Mouse (Mus musculus): ENCODE data around the gene Snx33. TPM values are rescaled to one million over a fixed set of nuclear protein-coding genes. Genes with fewer than 3 reads are reported as not detected.

The Snx33 gene
- polyA plus RNA-seq, 1 experiment from 2014 or later = 1.8 TPM

DNA sequence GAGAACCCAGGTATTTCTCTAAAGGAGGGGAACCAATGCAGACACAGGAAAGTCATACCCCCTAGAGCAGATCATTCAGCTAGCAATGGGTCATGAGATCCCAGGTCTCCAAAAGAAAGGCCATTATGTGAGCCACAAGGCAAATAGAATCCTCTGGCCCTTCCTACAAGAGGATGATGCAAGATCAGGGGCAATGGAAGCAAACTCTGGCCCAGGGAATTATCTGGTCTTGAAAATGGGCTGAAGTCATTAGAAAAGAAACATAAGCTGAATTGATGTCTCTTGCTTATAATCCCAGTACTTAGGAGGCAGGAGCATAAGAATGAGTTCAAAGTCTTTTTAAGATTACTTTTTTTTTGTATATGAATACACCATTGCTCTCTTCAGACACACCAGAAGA lies 28.1 kb downstream of the Snx33 start:
- H3K27me3 ChIP-seq (ENCODE audit: insufficient read depth, low read length) = no peaks in the 10 kb centered on the region
- no peak for DNase-seq
- no peak for TF ChIP-seq CTCF (IDR thresholded peaks at IDR 0.05; ENCODE audit: low read depth)
- no peak for TF ChIP-seq EP300 (IDR thresholded peaks at IDR 0.05; ENCODE audit: low read depth)
- no peak for ATAC-seq
- no peaks in the 10 kb centered on the region for H3K36me3 ChIP-seq (replicated peaks; ENCODE audit: insufficient read depth, low read length)
- no peak overlapping the region for H3K4me3 ChIP-seq (ENCODE audit: low read depth, low read length)
- H3K27ac ChIP-seq (ENCODE audit: low read depth) = no peak overlapping the region
- no peak overlapping the region for H3K4me2 ChIP-seq (ENCODE audit: low read depth, low read length)
- peaks cover 9% of the 10 kb centered on the region for H3K4me1 ChIP-seq (ENCODE audit: insufficient read depth)
- no peak overlapping the region for H3K9ac ChIP-seq (replicated peaks)
- no peaks in the 10 kb centered on the region for H3K9me3 ChIP-seq (ENCODE audit: low read length)

DNA sequence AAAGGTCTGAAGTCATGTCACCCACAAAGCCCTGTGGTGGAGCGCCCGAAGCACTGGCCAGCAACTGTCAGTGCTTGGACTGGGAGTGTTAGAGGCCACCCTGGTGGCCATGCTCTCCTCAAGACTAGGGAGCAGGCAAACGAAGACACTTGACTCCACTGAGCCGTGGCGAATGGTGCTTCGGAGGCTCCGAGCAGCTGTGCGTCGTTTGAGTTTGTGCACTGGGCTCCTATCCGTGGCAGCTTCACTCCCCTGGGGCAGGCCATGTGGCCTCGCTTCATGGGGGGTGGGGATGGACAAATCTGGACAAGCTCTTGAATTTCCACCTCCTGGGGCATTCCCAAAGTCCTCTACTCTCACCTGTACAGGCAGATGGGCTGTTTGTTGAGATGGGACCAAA lies 28.8 kb downstream of the Snx33 start:
- no peak overlapping the region for H3K4me2 ChIP-seq (ENCODE audit: low read depth, low read length)
- 78% methylated on average over 11 of the region's 11 CpGs for WGBS (ENCODE audit: insufficient replicate concordance)
- ATAC-seq = 0 out of 2 replicates have a peak, but pooled peaks have one; percentile 17
- H3K27ac ChIP-seq (ENCODE audit: low read depth) = no peak overlapping the region
- H3K36me3 ChIP-seq (replicated peaks; ENCODE audit: insufficient read depth, low read length) = no peaks in the 10 kb centered on the region
- H3K9ac ChIP-seq (replicated peaks) = no peak overlapping the region
- TF ChIP-seq EP300 (IDR thresholded peaks at IDR 0.05; ENCODE audit: low read depth) (no peak), CTCF (IDR thresholded peaks at IDR 0.05; ENCODE audit: low read depth) (no peak)
- peaks cover 9% of the 10 kb centered on the region for H3K4me1 ChIP-seq (ENCODE audit: insufficient read depth)
- DNase-seq = no peak
- H3K27me3 ChIP-seq (ENCODE audit: insufficient read depth, low read length) = no peaks in the 10 kb centered on the region
- no peak overlapping the region for H3K4me3 ChIP-seq (ENCODE audit: low read depth, low read length)
- no peaks in the 10 kb centered on the region for H3K9me3 ChIP-seq (ENCODE audit: low read length)

GRCm38 (mm10) chr9:56896779-56897178 lies 31.4 kb downstream of the Snx33 start:
- H3K9ac ChIP-seq (replicated peaks) = no peak overlapping the region
- no peak overlapping the region for H3K4me3 ChIP-seq (ENCODE audit: low read depth, low read length)
- no peak overlapping the region for H3K4me2 ChIP-seq (ENCODE audit: low read depth, low read length)
- WGBS (ENCODE audit: insufficient replicate concordance) = 91% methylated on average over 12 of the region's 12 CpGs
- ATAC-seq (no peak), DNase-seq (no peak)
- no peak overlapping the region for H3K27ac ChIP-seq (ENCODE audit: low read depth)
- peaks cover 11% of the 10 kb centered on the region for H3K4me1 ChIP-seq (ENCODE audit: insufficient read depth)
- TF ChIP-seq EP300 (IDR thresholded peaks at IDR 0.05; ENCODE audit: low read depth) = no peak
- TF ChIP-seq CTCF (IDR thresholded peaks at IDR 0.05; ENCODE audit: low read depth) = no peak
- no peaks in the 10 kb centered on the region for H3K9me3 ChIP-seq (ENCODE audit: low read length)
- H3K36me3 ChIP-seq (replicated peaks; ENCODE audit: insufficient read depth, low read length) = no peaks in the 10 kb centered on the region
- no peaks in the 10 kb centered on the region for H3K27me3 ChIP-seq (ENCODE audit: insufficient read depth, low read length)

- Histone ChIP-seq H3K9ac (replicated peaks) (no peak overlapping the region), H3K4me3 (ENCODE audit: low read depth, low read length) (no peak overlapping the region), H3K27ac (ENCODE audit: low read depth) (no peak overlapping the region), H3K4me1 (ENCODE audit: insufficient read depth) (peaks cover 4% of the 10 kb centered on the region; the same call in 1 of the 2 replicates), H3K9me3 (ENCODE audit: low read length) (no peaks in the 10 kb centered on the region), H3K36me3 (replicated peaks; ENCODE audit: insufficient read depth, low read length) (no peaks in the 10 kb centered on the region), H3K4me2 (ENCODE audit: low read depth, low read length) (no peak overlapping the region), H3K27me3 (ENCODE audit: insufficient read depth, low read length) (no peaks in the 10 kb centered on the region)
- no peak for ATAC-seq
- DNase-seq = peak; percentile 54
- TF ChIP-seq CTCF (IDR thresholded peaks at IDR 0.05; ENCODE audit: low read depth) (peak; percentile 55), EP300 (IDR thresholded peaks at IDR 0.05; ENCODE audit: low read depth) (no peak)
- WGBS (ENCODE audit: insufficient replicate concordance) = 15% methylated on average over 3 of the region's 3 CpGs
Measured at GRCm38 (mm10) chr9:56894006-56894405, 34.2 kb downstream of the Snx33 start.

DNA sequence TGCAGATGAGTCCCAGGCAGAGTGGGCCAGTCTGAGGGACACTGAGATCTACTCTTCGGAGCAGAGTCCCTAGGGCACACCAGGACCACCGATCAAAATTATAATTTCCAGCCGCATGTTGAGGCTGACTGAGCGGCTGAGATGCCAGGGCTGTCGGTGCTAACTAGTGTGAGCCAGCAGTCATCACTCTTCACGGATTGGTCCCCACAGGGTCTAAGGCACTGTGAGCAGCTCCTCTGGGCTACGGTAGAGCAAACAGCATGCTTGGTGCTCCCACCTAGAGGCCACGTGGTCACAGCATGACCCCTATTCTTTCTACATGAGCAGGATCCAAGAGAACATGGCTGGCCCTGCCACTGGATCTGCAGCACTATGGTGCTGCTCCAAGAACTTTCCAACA lies 34.9 kb downstream of the Snx33 start:
- TF ChIP-seq CTCF (IDR thresholded peaks at IDR 0.05; ENCODE audit: low read depth) (no peak), EP300 (IDR thresholded peaks at IDR 0.05; ENCODE audit: low read depth) (no peak)
- no peak overlapping the region for H3K4me3 ChIP-seq (ENCODE audit: low read depth, low read length)
- no peak overlapping the region for H3K4me2 ChIP-seq (ENCODE audit: low read depth, low read length)
- H3K36me3 ChIP-seq (replicated peaks; ENCODE audit: insufficient read depth, low read length) = no peaks in the 10 kb centered on the region
- no peaks in the 10 kb centered on the region for H3K9me3 ChIP-seq (ENCODE audit: low read length)
- H3K27ac ChIP-seq (ENCODE audit: low read depth) = no peak overlapping the region
- H3K4me1 ChIP-seq (ENCODE audit: insufficient read depth) = peaks cover 4% of the 10 kb centered on the region; the same call in 1 of the 2 replicates
- no peak for ATAC-seq
- WGBS (ENCODE audit: insufficient replicate concordance) = 65% methylated on average over 8 of the region's 8 CpGs
- no peaks in the 10 kb centered on the region for H3K27me3 ChIP-seq (ENCODE audit: insufficient read depth, low read length)
- no peak for DNase-seq
- H3K9ac ChIP-seq (replicated peaks) = no peak overlapping the region

DNA sequence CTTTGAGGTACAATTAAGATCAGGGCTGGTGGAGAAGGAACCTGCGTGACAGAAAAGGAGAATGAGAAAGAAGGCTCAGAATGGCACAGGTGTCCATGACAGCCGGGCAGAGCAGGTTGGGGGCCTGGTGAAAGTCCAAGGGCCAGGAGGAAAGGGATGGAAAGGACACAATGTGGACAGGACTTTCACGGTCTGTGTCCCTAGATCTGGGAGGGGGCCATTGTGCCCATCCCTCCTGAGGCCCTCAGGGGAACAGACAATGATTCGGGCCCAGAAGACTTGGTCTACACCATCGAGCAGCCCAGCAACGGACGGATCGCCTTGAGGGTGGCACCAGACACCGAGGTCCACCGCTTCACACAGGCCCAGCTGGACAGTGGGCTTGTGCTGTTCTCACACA lies 36.1 kb downstream of the Snx33 start:
- TF ChIP-seq CTCF (IDR thresholded peaks at IDR 0.05; ENCODE audit: low read depth) (no peak), EP300 (IDR thresholded peaks at IDR 0.05; ENCODE audit: low read depth) (no peak)
- Histone ChIP-seq H3K4me3 (ENCODE audit: low read depth, low read length) (no peak overlapping the region), H3K27me3 (ENCODE audit: insufficient read depth, low read length) (no peaks in the 10 kb centered on the region), H3K4me2 (ENCODE audit: low read depth, low read length) (no peak overlapping the region), H3K27ac (ENCODE audit: low read depth) (no peak overlapping the region), H3K9ac (replicated peaks) (no peak overlapping the region), H3K36me3 (replicated peaks; ENCODE audit: insufficient read depth, low read length) (no peaks in the 10 kb centered on the region), H3K4me1 (ENCODE audit: insufficient read depth) (peaks cover 4% of the 10 kb centered on the region; the same call in 1 of the 2 replicates), H3K9me3 (ENCODE audit: low read length) (no peaks in the 10 kb centered on the region)
- WGBS (ENCODE audit: insufficient replicate concordance) = 74% methylated on average over 10 of the region's 10 CpGs
- no peak for DNase-seq
- no peak for ATAC-seq

GRCm38 (mm10) chr9:56891517-56892011 lies 36.6 kb downstream of the Snx33 start:
- DNase-seq = peak; percentile 66
- Histone ChIP-seq H3K9me3 (ENCODE audit: low read length) (no peaks in the 10 kb centered on the region), H3K9ac (replicated peaks) (no peak overlapping the region), H3K27me3 (ENCODE audit: insufficient read depth, low read length) (no peaks in the 10 kb centered on the region), H3K27ac (ENCODE audit: low read depth) (no peak overlapping the region), H3K36me3 (replicated peaks; ENCODE audit: insufficient read depth, low read length) (no peaks in the 10 kb centered on the region), H3K4me2 (ENCODE audit: low read depth, low read length) (peak overlapping the region; percentile 42), H3K4me1 (ENCODE audit: insufficient read depth) (peaks cover 4% of the 10 kb centered on the region; the same call in 1 of the 2 replicates), H3K4me3 (ENCODE audit: low read depth, low read length) (no peak overlapping the region)
- WGBS (ENCODE audit: insufficient replicate concordance) = 33% methylated on average over 12 of the region's 12 CpGs
- ATAC-seq = peak; percentile 66
- TF ChIP-seq CTCF (IDR thresholded peaks at IDR 0.05; ENCODE audit: low read depth) = peak; percentile 89
- TF ChIP-seq EP300 (IDR thresholded peaks at IDR 0.05; ENCODE audit: low read depth) = no peak
